Mouse (Mus musculus): ENCODE data around the gene Hsd17b2. TPM values are rescaled to one million over a fixed set of nuclear protein-coding genes. Genes with fewer than 3 reads are reported as not detected.

The Hsd17b2 gene
- polyA plus RNA-seq, 1 experiment from 2014 or later = 189 TPM

GRCm38 (mm10) chr8:117794581-117794980 is 92.9 kb downstream of the Hsd17b2 start:
- no peak overlapping the region for H3K9ac ChIP-seq (replicated peaks)
- no peak for TF ChIP-seq CTCF (IDR thresholded peaks at IDR 0.05; ENCODE audit: low read depth)
- TF ChIP-seq EP300 (IDR thresholded peaks at IDR 0.05; ENCODE audit: low read depth) = no peak
- H3K4me2 ChIP-seq (ENCODE audit: low read depth, low read length) = no peak overlapping the region
- no peaks in the 10 kb centered on the region for H3K4me1 ChIP-seq (ENCODE audit: insufficient read depth)
- no peak overlapping the region for H3K27ac ChIP-seq (ENCODE audit: low read depth)
- ATAC-seq = no peak
- H3K36me3 ChIP-seq (replicated peaks; ENCODE audit: insufficient read depth, low read length) = peaks cover 52% of the 10 kb centered on the region
- no peaks in the 10 kb centered on the region for H3K9me3 ChIP-seq (ENCODE audit: low read length)
- no peaks in the 10 kb centered on the region for H3K27me3 ChIP-seq (ENCODE audit: insufficient read depth, low read length)
- DNase-seq = no peak
- no peak overlapping the region for H3K4me3 ChIP-seq (ENCODE audit: low read depth, low read length)
- WGBS (ENCODE audit: insufficient replicate concordance) = 92% methylated on average over 10 of the region's 10 CpGs

GRCm38 (mm10) chr8:117796464-117796863 is 94.8 kb downstream of the Hsd17b2 start:
- Histone ChIP-seq H3K4me2 (ENCODE audit: low read depth, low read length) (no peak overlapping the region), H3K9ac (replicated peaks) (no peak overlapping the region), H3K27ac (ENCODE audit: low read depth) (no peak overlapping the region), H3K9me3 (ENCODE audit: low read length) (no peaks in the 10 kb centered on the region), H3K4me3 (ENCODE audit: low read depth, low read length) (no peak overlapping the region), H3K36me3 (replicated peaks; ENCODE audit: insufficient read depth, low read length) (peaks cover 39% of the 10 kb centered on the region), H3K4me1 (ENCODE audit: insufficient read depth) (peaks cover 11% of the 10 kb centered on the region), H3K27me3 (ENCODE audit: insufficient read depth, low read length) (no peaks in the 10 kb centered on the region)
- TF ChIP-seq CTCF (IDR thresholded peaks at IDR 0.05; ENCODE audit: low read depth) = no peak
- TF ChIP-seq EP300 (IDR thresholded peaks at IDR 0.05; ENCODE audit: low read depth) = no peak
- DNase-seq = peak; percentile 71
- peak; percentile 79 for ATAC-seq
- WGBS (ENCODE audit: insufficient replicate concordance) = 69% methylated on average over 15 of the region's 15 CpGs

GRCm38 (mm10) chr8:117798066-117798465 is 96.4 kb downstream of the Hsd17b2 start:
- 91% methylated on average over 2 of the region's 2 CpGs for WGBS (ENCODE audit: insufficient replicate concordance)
- no peak for ATAC-seq
- peaks cover 37% of the 10 kb centered on the region for H3K36me3 ChIP-seq (replicated peaks; ENCODE audit: insufficient read depth, low read length)

GRCm38 (mm10) chr8:117801443-117802298 is 100.0 kb downstream of the Hsd17b2 start, which contains the start of gene Mphosph6:
Gene Mphosph6 (minus strand): TSS chr8:117801943.
- H3K9ac ChIP-seq (replicated peaks) = peak within 1 kb of the TSS; percentile 85
- peaks cover 17% of the 10 kb centered on the region for H3K4me1 ChIP-seq (ENCODE audit: insufficient read depth)
- H3K36me3 ChIP-seq (replicated peaks; ENCODE audit: insufficient read depth, low read length) = peaks cover 16% of the 10 kb centered on the region
- ATAC-seq (peak; percentile 97), DNase-seq (peak; percentile 98)
- H3K27ac ChIP-seq (ENCODE audit: low read depth) = peak within 1 kb of the TSS; percentile 93
- H3K4me2 ChIP-seq (ENCODE audit: low read depth, low read length) = peak within 1 kb of the TSS; percentile 88
- H3K4me3 ChIP-seq (ENCODE audit: low read depth, low read length) = peak within 1 kb of the TSS; percentile 94
- no peaks in the 10 kb centered on the region for H3K9me3 ChIP-seq (ENCODE audit: low read length)
- H3K27me3 ChIP-seq (ENCODE audit: insufficient read depth, low read length) = no peaks in the 10 kb centered on the region
- under 1% methylated on average over 64 of the region's 65 CpGs for WGBS (ENCODE audit: insufficient replicate concordance)
- TF ChIP-seq EP300 (IDR thresholded peaks at IDR 0.05; ENCODE audit: low read depth) = no peak
- peak; percentile 31; the same call in 1 of the 2 replicates for TF ChIP-seq CTCF (IDR thresholded peaks at IDR 0.05; ENCODE audit: low read depth)

More at GRCm38 (mm10) chr8:117798066-117798465, 96.4 kb downstream of the Hsd17b2 start:
- Histone ChIP-seq H3K9me3 (ENCODE audit: low read length) (no peaks in the 10 kb centered on the region), H3K4me2 (ENCODE audit: low read depth, low read length) (no peak overlapping the region), H3K9ac (replicated peaks) (no peak overlapping the region), H3K27ac (ENCODE audit: low read depth) (no peak overlapping the region), H3K4me1 (ENCODE audit: insufficient read depth) (peaks cover 17% of the 10 kb centered on the region), H3K27me3 (ENCODE audit: insufficient read depth, low read length) (no peaks in the 10 kb centered on the region), H3K4me3 (ENCODE audit: low read depth, low read length) (no peak overlapping the region)
- no peak for DNase-seq
- no peak for TF ChIP-seq CTCF (IDR thresholded peaks at IDR 0.05; ENCODE audit: low read depth)
- TF ChIP-seq EP300 (IDR thresholded peaks at IDR 0.05; ENCODE audit: low read depth) = no peak

- Histone ChIP-seq H3K4me2 (ENCODE audit: low read depth, low read length) (peak overlapping the region; percentile 88), H3K9ac (replicated peaks) (peak overlapping the region; percentile 64), H3K27ac (ENCODE audit: low read depth) (peak overlapping the region; percentile 77), H3K9me3 (ENCODE audit: low read length) (no peaks in the 10 kb centered on the region), H3K4me1 (ENCODE audit: insufficient read depth) (peaks cover 17% of the 10 kb centered on the region), H3K36me3 (replicated peaks; ENCODE audit: insufficient read depth, low read length) (peaks cover 14% of the 10 kb centered on the region), H3K4me3 (ENCODE audit: low read depth, low read length) (peak overlapping the region; percentile 94), H3K27me3 (ENCODE audit: insufficient read depth, low read length) (no peaks in the 10 kb centered on the region)
- ATAC-seq (peak; percentile 33), DNase-seq (no peak)
- TF ChIP-seq EP300 (IDR thresholded peaks at IDR 0.05; ENCODE audit: low read depth) = no peak
- 0 out of 2 replicates have a peak, but pooled peaks have one; percentile 0 for TF ChIP-seq CTCF (IDR thresholded peaks at IDR 0.05; ENCODE audit: low read depth)
- 6% methylated on average over 11 of the region's 11 CpGs for WGBS (ENCODE audit: insufficient replicate concordance)
These were observed 100.6 kb downstream of the Hsd17b2 start for GRCm38 (mm10) chr8:117802299-117802689.

GRCm38 (mm10) chr8:117805419-117805818 is 103.7 kb downstream of the Hsd17b2 start:
- no peak for ATAC-seq
- DNase-seq = no peak
- Histone ChIP-seq H3K36me3 (replicated peaks; ENCODE audit: insufficient read depth, low read length) (no peaks in the 10 kb centered on the region), H3K27ac (ENCODE audit: low read depth) (no peak overlapping the region), H3K27me3 (ENCODE audit: insufficient read depth, low read length) (no peaks in the 10 kb centered on the region), H3K4me1 (ENCODE audit: insufficient read depth) (peaks cover 12% of the 10 kb centered on the region), H3K4me2 (ENCODE audit: low read depth, low read length) (no peak overlapping the region), H3K9ac (replicated peaks) (no peak overlapping the region), H3K9me3 (ENCODE audit: low read length) (no peaks in the 10 kb centered on the region), H3K4me3 (ENCODE audit: low read depth, low read length) (no peak overlapping the region)
- TF ChIP-seq EP300 (IDR thresholded peaks at IDR 0.05; ENCODE audit: low read depth) (no peak), CTCF (IDR thresholded peaks at IDR 0.05; ENCODE audit: low read depth) (no peak)
- 57% methylated on average over 5 of the region's 5 CpGs for WGBS (ENCODE audit: insufficient replicate concordance)

Other genes with a start within 250 kb of the Hsd17b2 start
- gene Plcg2, start 203.6 kb upstream of the Hsd17b2 start, polyA plus RNA-seq (2015; fragmentation: Nextera tagmentation; extraction: Ambion mirVana) = 5.9 and 7.3 TPM in 2 replicates
- 12.6 and 12.8 TPM in 2 replicates for gene Sdr42e1, start 28.2 kb upstream of the Hsd17b2 start, polyA plus RNA-seq (2015; fragmentation: Nextera tagmentation; extraction: Ambion mirVana)
- 17.2 and 18.7 TPM in 2 replicates for gene Mphosph6, start 100.0 kb downstream of the Hsd17b2 start, polyA plus RNA-seq (2015; fragmentation: Nextera tagmentation; extraction: Ambion mirVana)

Measured in liver, postnatal 0 days (tissue).